Mouse (Mus musculus) bone marrow macrophage, adult 2 months (primary cell): ENCODE measurements around the gene Zfp385b. TPM values are rescaled to one million over a fixed set of nuclear protein-coding genes. Genes with fewer than 3 reads are reported as not detected.

Source experiments
- H3K27ac ChIP-seq: 2 replicates; pipeline ENCODE4 v1.5.1; 2012; ENCODE audit warnings: low read depth, low read length; ENCODE audit not compliant: insufficient read depth
- H3K4me1 ChIP-seq: 2 replicates; pipeline ENCODE4 v1.6.1; 2012; ENCODE audit warnings: low read length; ENCODE audit not compliant: control insufficient read depth, insufficient read depth
- H3K4me3 ChIP-seq: 2 replicates; pipeline ENCODE4 v1.5.1; 2012; ENCODE audit warnings: mild to moderate bottlenecking, low read length, moderate library complexity; ENCODE audit not compliant: insufficient read depth
- CTCF ChIP-seq: IDR thresholded peaks from 2 replicates; pipeline ENCODE4 v1.5.1; 2012; ENCODE audit warnings: low read depth, mild to moderate bottlenecking, low read length, moderate library complexity
- POLR2A ChIP-seq: IDR thresholded peaks from 2 replicates; pipeline ENCODE4 v1.6.1; 2012; ENCODE audit warnings: mild to moderate bottlenecking, low read depth, low read length, borderline replicate concordance
- polyA plus RNA-seq: library from polyadenylated mRNA; stranded (reverse); fragments of >200 nt; gene quantifications from 2 replicates; pipeline ENCODE4 v1.2.4, GENCODE M21; 2012; ENCODE audit not compliant: missing spikeins, insufficient read depth, insufficient read length

Zfp385b gene
- polyA plus RNA-seq, 1 experiment, result not detected

- TF ChIP-seq POLR2A (no peak), CTCF (no peak)
- H3K27ac ChIP-seq, result no peak overlapping the region
- H3K4me3 ChIP-seq, result no peak overlapping the region
- no peaks in the 10 kb centered on the region for H3K4me1 ChIP-seq
These were observed 440.1 kb downstream of the Zfp385b start for GRCm38 (mm10) chr2:77379332-77379731.

GRCm38 (mm10) chr2:77376823-77377222 lies 442.6 kb downstream of the Zfp385b start:
- TF ChIP-seq POLR2A (no peak), CTCF (no peak)
- H3K27ac ChIP-seq, result no peak overlapping the region
- H3K4me1 ChIP-seq, result no peaks in the 10 kb centered on the region
- H3K4me3 ChIP-seq, result no peak overlapping the region

DNA sequence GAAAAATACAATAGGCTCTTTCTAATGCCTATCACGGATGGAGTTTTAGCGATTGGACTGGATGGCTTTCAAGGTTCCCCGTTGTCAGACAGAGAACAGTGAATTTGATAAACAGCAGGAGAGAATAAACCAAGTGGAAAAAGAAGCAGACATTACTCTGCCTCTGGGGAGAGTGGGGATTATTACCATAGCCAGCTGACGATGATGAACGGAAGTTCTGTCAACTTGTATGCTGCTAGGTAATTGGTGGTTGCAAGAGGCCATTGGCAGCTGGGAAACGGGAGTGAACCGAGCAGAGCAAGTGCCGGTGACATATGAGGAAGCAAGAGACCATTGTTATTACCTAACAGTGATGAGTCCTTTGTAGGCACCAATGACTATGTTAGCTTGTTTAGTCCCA lies 444.3 kb downstream of the Zfp385b start:
- no peak overlapping the region for H3K4me3 ChIP-seq
- H3K27ac ChIP-seq, result no peak overlapping the region
- H3K4me1 ChIP-seq, result no peaks in the 10 kb centered on the region
- TF ChIP-seq POLR2A (no peak), CTCF (no peak)

DNA sequence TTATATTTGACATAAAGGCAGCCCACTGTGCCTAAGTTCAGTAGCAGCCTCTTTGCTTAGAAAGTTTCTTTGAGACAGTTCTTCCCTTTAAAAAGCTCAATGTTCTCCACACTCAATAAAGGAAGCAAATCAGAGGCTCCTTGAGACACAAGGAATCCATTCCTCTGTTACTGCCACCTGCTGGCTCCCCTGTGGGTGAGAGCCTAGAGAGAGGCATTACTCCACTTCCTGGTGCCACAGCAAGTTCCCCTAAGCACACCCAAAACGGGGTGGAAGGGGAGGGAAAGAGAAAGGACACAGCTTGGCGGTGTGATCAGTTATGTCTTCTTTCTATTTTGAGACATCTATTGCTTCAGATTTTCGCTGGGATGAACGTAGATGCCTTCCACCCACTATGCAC lies 450.3 kb downstream of the Zfp385b start:
- H3K4me3 ChIP-seq, result no peak overlapping the region
- H3K4me1 ChIP-seq, result no peaks in the 10 kb centered on the region
- no peak for TF ChIP-seq CTCF
- no peak overlapping the region for H3K27ac ChIP-seq

Other genes with a start within 250 kb of the Zfp385b start
- 27.9 and 28.8 TPM in 2 replicates for gene Cwc22, start 126.7 kb upstream of the Zfp385b start, polyA plus RNA-seq